Mouse (Mus musculus): ENCODE data around the gene Unc5b. TPM values are rescaled to one million over a fixed set of nuclear protein-coding genes. Genes with fewer than 3 reads are reported as not detected.

Gene Unc5b
- polyA plus RNA-seq, 1 experiment from 2014 or later: 12.1 TPM

GRCm38 (mm10) chr10:60796474-60796873 lies 34.9 kb downstream of the Unc5b start:
- Histone ChIP-seq H3K4me3 (no peak overlapping the region), H3K27ac (replicated peaks) (peak overlapping the region; percentile 95), H3K36me3 (no peaks in the 10 kb centered on the region), H3K27me3 (replicated peaks) (no peaks in the 10 kb centered on the region), H3K9me3 (no peaks in the 10 kb centered on the region), H3K4me2 (no peak overlapping the region), H3K9ac (peak overlapping the region; percentile 64), H3K4me1 (peaks cover 99% of the 10 kb centered on the region)
- ATAC-seq (ENCODE audit: extremely low read depth, insufficient number of reproducible peaks, low FRiP score, low TSS enrichment): no peak
- WGBS: 60% methylated on average over 7 of the region's 7 CpGs

GRCm38 (mm10) chr10:60796028-60796427 lies 35.4 kb downstream of the Unc5b start:
- peaks cover 1% of the 10 kb centered on the region; the same call in 1 of the 2 replicates for H3K36me3 ChIP-seq
- no peak overlapping the region for H3K4me2 ChIP-seq
- H3K4me1 ChIP-seq: peaks cover 95% of the 10 kb centered on the region
- peak overlapping the region; percentile 64 for H3K9ac ChIP-seq
- no peaks in the 10 kb centered on the region for H3K9me3 ChIP-seq
- H3K27ac ChIP-seq (replicated peaks): peak overlapping the region; percentile 95
- no peak for ATAC-seq (ENCODE audit: extremely low read depth, insufficient number of reproducible peaks, low FRiP score, low TSS enrichment)
- WGBS: 54% methylated on average over 5 of the region's 5 CpGs
- no peaks in the 10 kb centered on the region for H3K27me3 ChIP-seq (replicated peaks)
- H3K4me3 ChIP-seq: no peak overlapping the region

- Histone ChIP-seq H3K9ac (peak overlapping the region; percentile 48), H3K27ac (replicated peaks) (peak overlapping the region; percentile 95)
These were observed 36.6 kb downstream of the Unc5b start for GRCm38 (mm10) chr10:60794792-60795191.

GRCm38 (mm10) chr10:60794374-60794773 lies 37.0 kb downstream of the Unc5b start:
- no peak for ATAC-seq (ENCODE audit: extremely low read depth, insufficient number of reproducible peaks, low FRiP score, low TSS enrichment)
- 55% methylated on average over 11 of the region's 11 CpGs for WGBS
- H3K36me3 ChIP-seq: peaks cover 8% of the 10 kb centered on the region; the same call in 1 of the 2 replicates
- no peaks in the 10 kb centered on the region for H3K27me3 ChIP-seq (replicated peaks)
- H3K4me2 ChIP-seq: no peak overlapping the region
- H3K9ac ChIP-seq: peak overlapping the region; percentile 48
- H3K4me3 ChIP-seq: no peak overlapping the region
- H3K9me3 ChIP-seq: no peaks in the 10 kb centered on the region
- peak overlapping the region; percentile 95 for H3K27ac ChIP-seq (replicated peaks)
- peaks cover 78% of the 10 kb centered on the region for H3K4me1 ChIP-seq

More at GRCm38 (mm10) chr10:60794792-60795191, 36.6 kb downstream of the Unc5b start:
- no peak overlapping the region for H3K4me2 ChIP-seq
- ATAC-seq (ENCODE audit: extremely low read depth, insufficient number of reproducible peaks, low FRiP score, low TSS enrichment): no peak
- H3K4me3 ChIP-seq: no peak overlapping the region
- 66% methylated on average over 8 of the region's 8 CpGs for WGBS
- H3K4me1 ChIP-seq: peaks cover 82% of the 10 kb centered on the region
- peaks cover 8% of the 10 kb centered on the region; the same call in 1 of the 2 replicates for H3K36me3 ChIP-seq
- no peaks in the 10 kb centered on the region for H3K9me3 ChIP-seq
- no peaks in the 10 kb centered on the region for H3K27me3 ChIP-seq (replicated peaks)

GRCm38 (mm10) chr10:60792841-60793240 lies 38.5 kb downstream of the Unc5b start:
- Histone ChIP-seq H3K9me3 (no peaks in the 10 kb centered on the region), H3K9ac (peak overlapping the region; percentile 74), H3K36me3 (peaks cover 8% of the 10 kb centered on the region; the same call in 1 of the 2 replicates), H3K27me3 (replicated peaks) (no peaks in the 10 kb centered on the region), H3K4me1 (peaks cover 67% of the 10 kb centered on the region), H3K27ac (replicated peaks) (peak overlapping the region; percentile 95), H3K4me3 (no peak overlapping the region), H3K4me2 (peak overlapping the region; percentile 54)
- peak; percentile 22; the same call in 1 of the 2 replicates for ATAC-seq (ENCODE audit: extremely low read depth, insufficient number of reproducible peaks, low FRiP score, low TSS enrichment)
- 7% methylated on average over 11 of the region's 11 CpGs for WGBS

GRCm38 (mm10) chr10:60792365-60792764 lies 39.0 kb downstream of the Unc5b start:
- ATAC-seq (ENCODE audit: extremely low read depth, insufficient number of reproducible peaks, low FRiP score, low TSS enrichment): no peak
- Histone ChIP-seq H3K4me1 (peaks cover 68% of the 10 kb centered on the region), H3K4me3 (no peak overlapping the region), H3K27ac (replicated peaks) (peak overlapping the region; percentile 95), H3K9ac (peak overlapping the region; percentile 74), H3K36me3 (peaks cover 8% of the 10 kb centered on the region; the same call in 1 of the 2 replicates), H3K9me3 (no peaks in the 10 kb centered on the region), H3K27me3 (replicated peaks) (no peaks in the 10 kb centered on the region), H3K4me2 (peak overlapping the region; percentile 54)
- 43% methylated on average over 10 of the region's 10 CpGs for WGBS

- H3K27me3 ChIP-seq (replicated peaks): no peaks in the 10 kb centered on the region
- no peaks in the 10 kb centered on the region for H3K9me3 ChIP-seq
- no peak overlapping the region for H3K4me2 ChIP-seq
- peaks cover 67% of the 10 kb centered on the region for H3K4me1 ChIP-seq
- peaks cover 8% of the 10 kb centered on the region; the same call in 1 of the 2 replicates for H3K36me3 ChIP-seq
- H3K27ac ChIP-seq (replicated peaks): no peak overlapping the region
- ATAC-seq (ENCODE audit: extremely low read depth, insufficient number of reproducible peaks, low FRiP score, low TSS enrichment): no peak
- 74% methylated on average over 6 of the region's 6 CpGs for WGBS
- no peak overlapping the region for H3K4me3 ChIP-seq
- H3K9ac ChIP-seq: no peak overlapping the region
These were observed 40.5 kb downstream of the Unc5b start for GRCm38 (mm10) chr10:60790912-60791311.

GRCm38 (mm10) chr10:60787303-60788074 lies 43.9 kb downstream of the Unc5b start:
- Histone ChIP-seq H3K4me2 (no peak overlapping the region), H3K27me3 (replicated peaks) (no peaks in the 10 kb centered on the region), H3K4me1 (peaks cover 40% of the 10 kb centered on the region), H3K36me3 (peaks cover 15% of the 10 kb centered on the region), H3K4me3 (no peak overlapping the region), H3K27ac (replicated peaks) (peak overlapping the region; percentile 24; the same call in 1 of the 2 replicates), H3K9ac (peak overlapping the region; percentile 28; the same call in 1 of the 2 replicates), H3K9me3 (no peaks in the 10 kb centered on the region)
- WGBS: 71% methylated on average over 16 of the region's 16 CpGs
- ATAC-seq (ENCODE audit: extremely low read depth, insufficient number of reproducible peaks, low FRiP score, low TSS enrichment): no peak

GRCm38 (mm10) chr10:60783608-60784007 lies 47.8 kb downstream of the Unc5b start:
- Histone ChIP-seq H3K4me2 (no peak overlapping the region), H3K9ac (no peak overlapping the region), H3K9me3 (no peaks in the 10 kb centered on the region), H3K4me3 (no peak overlapping the region), H3K27ac (replicated peaks) (no peak overlapping the region), H3K4me1 (peaks cover 50% of the 10 kb centered on the region), H3K36me3 (peaks cover 28% of the 10 kb centered on the region), H3K27me3 (replicated peaks) (no peaks in the 10 kb centered on the region)
- ATAC-seq (ENCODE audit: extremely low read depth, insufficient number of reproducible peaks, low FRiP score, low TSS enrichment): no peak
- WGBS: 43% methylated on average over 2 of the region's 2 CpGs

- Histone ChIP-seq H3K4me3 (no peak overlapping the region), H3K9me3 (no peaks in the 10 kb centered on the region), H3K9ac (peak overlapping the region; percentile 47), H3K27ac (replicated peaks) (peak overlapping the region; percentile 45; the same call in 1 of the 2 replicates), H3K27me3 (replicated peaks) (no peaks in the 10 kb centered on the region), H3K4me1 (peaks cover 24% of the 10 kb centered on the region), H3K4me2 (0 out of 2 replicates have a peak overlapping the region, but pooled peaks have one; percentile 30), H3K36me3 (peaks cover 67% of the 10 kb centered on the region)
- 10% methylated on average over 9 of the region's 9 CpGs for WGBS
- ATAC-seq (ENCODE audit: extremely low read depth, insufficient number of reproducible peaks, low FRiP score, low TSS enrichment): peak; percentile 38; the same call in 1 of the 2 replicates
These were observed 51.8 kb downstream of the Unc5b start for GRCm38 (mm10) chr10:60779628-60780027.

GRCm38 (mm10) chr10:60778542-60778941 lies 52.8 kb downstream of the Unc5b start:
- Histone ChIP-seq H3K36me3 (peaks cover 78% of the 10 kb centered on the region), H3K27ac (replicated peaks) (no peak overlapping the region), H3K27me3 (replicated peaks) (no peaks in the 10 kb centered on the region), H3K4me1 (peaks cover 20% of the 10 kb centered on the region), H3K4me2 (no peak overlapping the region), H3K9me3 (no peaks in the 10 kb centered on the region), H3K9ac (no peak overlapping the region), H3K4me3 (no peak overlapping the region)
- ATAC-seq (ENCODE audit: extremely low read depth, insufficient number of reproducible peaks, low FRiP score, low TSS enrichment): no peak
- 72% methylated on average over 12 of the region's 12 CpGs for WGBS
